Mouse (Mus musculus): ENCODE measurements around the gene Rpl15. TPM values are rescaled to one million over a fixed set of nuclear protein-coding genes. Genes with fewer than 3 reads are reported as not detected.
"Not testable (repeated sequence)": the region's sequence is repeated elsewhere in the genome, so short reads cannot be mapped to it uniquely, and the experiment has no call there.

Gene Rpl15
- total RNA-seq (2021), result 100 to 1,000 TPM; 528 to 555 TPM
- long read RNA-seq, experiment 1, transcript Rpl15-201 (4 exons, 883 nt), result minor isoform, 6 of 122 reads
- long read RNA-seq, experiment 1, transcript Rpl15-203 (4 exons, 802 nt), result minor isoform, 5 of 122 reads
- long read RNA-seq, experiment 1, transcript Rpl15-202 (4 exons, 1,922 nt), result major isoform, 97 of 122 reads
- long read RNA-seq, experiment 1, partial matches to known transcripts, result 0 of 122 reads
- long read RNA-seq, experiment 1, other reads (novel, unspliced or antisense), result 11 of 122 reads
- long read RNA-seq, experiment 2, transcript Rpl15-202 (4 exons, 1,922 nt), result major isoform, 77 of 89 reads
- long read RNA-seq, experiment 2, transcript Rpl15-201 (4 exons, 883 nt), result minor isoform, 6 of 89 reads
- long read RNA-seq, experiment 2, partial matches to known transcripts, result 0 of 89 reads
- long read RNA-seq, experiment 2, other reads (novel, unspliced or antisense), result 4 of 89 reads

DNA sequence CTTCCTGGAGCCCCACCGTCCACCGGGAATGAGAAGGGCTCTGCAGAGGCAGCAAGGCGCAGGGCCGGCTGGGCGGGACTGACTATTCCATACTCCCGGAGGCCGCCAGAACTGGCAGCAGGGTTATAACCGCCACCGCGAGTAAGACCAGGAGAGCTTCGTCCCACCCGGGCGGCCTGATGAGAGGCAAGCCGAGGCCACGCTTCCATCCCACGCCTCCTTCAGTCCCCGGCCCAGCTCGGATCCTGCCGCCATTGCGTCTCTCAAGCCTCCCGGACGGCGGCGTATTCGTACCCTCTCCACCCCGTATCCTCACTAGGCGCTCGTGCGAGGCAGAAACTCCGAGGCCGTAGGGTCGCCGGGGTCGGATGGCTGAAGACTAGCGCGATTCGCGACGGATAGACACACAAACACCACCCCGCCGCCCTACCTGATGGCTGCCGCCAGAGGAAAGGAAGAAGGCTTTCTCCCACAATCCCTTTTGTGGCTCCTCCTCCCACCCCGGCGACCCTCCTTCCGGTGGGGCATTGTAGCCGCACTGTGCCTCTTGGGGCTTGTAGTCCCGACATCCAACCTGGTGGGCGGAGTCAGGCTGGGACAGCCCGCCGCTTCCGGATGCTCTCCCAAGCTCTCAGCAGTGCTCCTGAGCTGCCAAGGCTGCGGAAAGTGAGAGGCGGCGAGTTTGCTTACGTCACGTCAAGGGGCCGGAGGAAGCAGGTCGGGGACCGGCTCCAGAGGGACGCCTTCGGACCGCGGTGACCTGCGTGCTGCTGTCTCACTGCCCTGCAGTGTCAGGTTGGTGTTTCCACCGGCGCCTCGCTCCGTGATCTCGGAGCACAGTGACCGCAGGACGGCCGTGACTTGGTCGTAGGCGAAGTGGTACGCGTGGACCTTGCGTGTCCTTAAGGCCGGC, at the start of gene Rpl15, which contains the start of gene Nkiras1:
TSS of gene Rpl15 (minus strand) at position 863 of the 913 bp plus-strand sequence.
TSS of gene Nkiras1 (plus strand) at position 608 of the 913 bp plus-strand sequence.
- DNase-seq, result peak; percentile 98 to 100

DNA sequence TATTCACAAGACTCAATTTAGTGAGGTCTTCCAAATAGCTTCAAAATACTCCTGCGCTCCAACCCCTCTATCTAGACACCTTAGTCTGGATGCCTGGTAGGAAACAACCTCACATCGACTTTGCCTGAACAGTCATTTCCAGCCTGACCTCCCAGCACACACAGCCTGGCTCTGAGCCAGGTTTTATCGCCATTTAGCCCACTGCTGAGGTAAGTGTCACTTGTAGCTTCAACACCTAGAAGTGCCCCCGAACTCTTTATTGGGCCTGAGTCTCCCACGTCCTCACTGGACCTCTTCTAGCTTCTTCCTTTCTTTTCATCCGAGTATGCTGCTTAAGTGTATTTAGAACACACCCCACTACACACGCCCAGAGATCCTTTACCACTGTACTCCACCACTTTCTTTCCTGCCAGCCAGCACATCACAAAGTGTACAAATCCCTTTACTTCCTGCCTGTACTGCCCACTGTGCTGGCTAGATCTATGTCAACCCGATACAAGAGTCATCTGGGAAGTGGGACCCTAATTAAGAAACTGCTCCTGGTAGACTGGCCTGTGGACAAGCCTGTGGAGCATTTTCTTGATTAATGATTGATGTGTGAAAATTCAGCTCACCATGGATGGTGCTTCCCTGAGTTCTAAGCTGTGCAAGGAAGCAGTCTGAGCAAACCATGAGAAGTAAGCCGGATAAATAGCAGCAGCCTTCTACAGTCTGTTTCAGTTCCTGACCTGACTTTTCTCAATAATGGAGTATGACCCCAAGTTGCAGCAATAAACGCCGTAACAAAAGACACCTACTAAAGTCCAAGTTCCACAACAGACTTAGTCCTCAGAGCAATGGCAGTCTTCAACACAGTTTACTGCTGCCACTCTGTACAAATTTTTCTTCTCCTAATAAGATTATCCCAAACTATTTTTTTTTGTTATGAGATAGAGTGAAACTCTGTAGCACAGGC, 46.5 kb upstream of the Rpl15 start:
- no peak for DNase-seq

GRCm38 (mm10) chr14:18304165-18304564, 33.0 kb upstream of the Rpl15 start:
- no peak for DNase-seq

DNA sequence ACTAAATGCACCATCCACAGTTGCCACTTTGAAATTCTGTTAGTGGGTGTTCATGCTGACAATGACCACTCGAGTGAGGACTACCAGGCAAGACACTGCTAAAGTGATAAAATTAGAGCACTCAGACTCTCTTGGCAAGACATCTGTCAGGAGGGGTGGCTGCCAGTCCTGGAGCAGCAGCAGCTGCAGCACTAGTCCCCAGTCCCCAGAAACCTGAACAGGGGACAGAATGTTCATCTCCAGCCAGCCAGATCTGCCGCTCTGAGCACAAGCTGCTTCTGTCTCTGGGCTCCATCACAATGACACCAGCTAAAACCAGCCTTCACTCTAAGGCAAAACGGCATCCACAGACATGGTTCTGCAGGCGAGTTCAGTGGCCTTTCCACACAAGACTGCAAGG, 32.1 kb upstream of the Rpl15 start:
- peak; percentile 65 to 84 for DNase-seq

GRCm38 (mm10) chr14:18302750-18303149, 31.6 kb upstream of the Rpl15 start:
- peak in 1 of 2 experiments; percentile 20 for DNase-seq

DNA sequence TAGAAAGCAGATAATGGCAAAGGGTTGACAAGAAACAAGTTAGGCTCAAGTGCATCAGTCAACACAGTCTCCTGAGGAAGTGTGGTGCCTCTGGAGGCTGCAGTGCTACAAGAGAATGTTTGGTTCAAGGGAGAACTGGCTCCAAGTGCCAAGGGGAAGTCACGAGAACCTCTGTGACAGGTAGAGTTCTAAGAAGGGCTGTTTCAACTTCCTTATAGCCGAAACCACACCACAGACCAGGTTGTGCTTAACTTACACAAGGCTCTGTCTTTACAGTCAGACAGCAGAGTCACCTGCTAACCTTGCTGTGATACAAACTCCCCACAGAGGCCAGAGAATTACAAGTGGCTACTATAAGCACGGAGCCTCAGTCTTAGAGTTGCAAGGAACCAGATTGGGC, 30.4 kb upstream of the Rpl15 start:
- no peak for DNase-seq

- no peak for DNase-seq
These were observed 29.5 kb upstream of the Rpl15 start for GRCm38 (mm10) chr14:18300676-18301075.

- no peak for DNase-seq
These were observed 27.7 kb upstream of the Rpl15 start for GRCm38 (mm10) chr14:18298874-18299273.

- DNase-seq, result no peak
These were observed 26.2 kb upstream of the Rpl15 start for GRCm38 (mm10) chr14:18297441-18297840.

- DNase-seq, result no peak
These were observed 21.4 kb upstream of the Rpl15 start for GRCm38 (mm10) chr14:18292578-18292977.

DNA sequence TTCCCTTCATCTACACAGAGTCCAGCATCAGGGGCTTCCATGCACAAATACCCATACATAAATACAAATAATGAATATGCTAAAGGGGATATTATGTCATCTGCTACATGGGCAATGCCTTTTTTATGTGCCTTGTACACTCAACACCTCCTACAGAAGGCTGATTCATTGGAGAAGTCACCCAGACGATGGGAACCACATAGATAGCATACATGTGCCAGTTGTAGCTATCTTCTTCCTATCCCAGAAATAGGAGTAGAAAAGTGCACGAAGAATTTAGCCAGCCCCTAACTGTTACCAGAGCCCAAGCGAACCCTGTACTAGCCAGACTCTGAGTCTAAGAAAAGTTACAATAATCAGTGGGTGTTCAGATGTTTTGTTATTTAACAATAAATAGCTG, 20.9 kb upstream of the Rpl15 start:
- no peak for DNase-seq

DNA sequence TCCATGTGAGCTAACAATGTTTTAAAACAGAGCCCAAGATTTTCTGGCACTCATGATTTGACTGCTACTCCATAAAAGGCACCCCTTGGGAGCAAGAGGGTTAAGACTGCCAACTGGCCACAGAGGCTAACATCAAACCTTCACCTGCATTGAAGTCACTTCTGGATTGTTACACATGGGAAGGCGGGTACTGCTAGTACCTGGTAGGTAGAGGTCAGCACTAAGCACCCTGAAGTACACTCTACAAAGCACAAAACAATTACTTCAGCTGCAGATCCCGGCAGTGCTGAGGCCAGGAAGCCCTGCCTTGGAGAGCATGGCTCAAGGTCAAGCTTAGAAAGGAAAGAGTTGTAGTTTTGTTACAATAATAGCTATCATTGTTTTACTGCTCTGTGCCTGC, 16.2 kb upstream of the Rpl15 start:
- no peak for DNase-seq

- no peak for DNase-seq
These were observed 15.2 kb upstream of the Rpl15 start for GRCm38 (mm10) chr14:18286441-18286840.

DNA sequence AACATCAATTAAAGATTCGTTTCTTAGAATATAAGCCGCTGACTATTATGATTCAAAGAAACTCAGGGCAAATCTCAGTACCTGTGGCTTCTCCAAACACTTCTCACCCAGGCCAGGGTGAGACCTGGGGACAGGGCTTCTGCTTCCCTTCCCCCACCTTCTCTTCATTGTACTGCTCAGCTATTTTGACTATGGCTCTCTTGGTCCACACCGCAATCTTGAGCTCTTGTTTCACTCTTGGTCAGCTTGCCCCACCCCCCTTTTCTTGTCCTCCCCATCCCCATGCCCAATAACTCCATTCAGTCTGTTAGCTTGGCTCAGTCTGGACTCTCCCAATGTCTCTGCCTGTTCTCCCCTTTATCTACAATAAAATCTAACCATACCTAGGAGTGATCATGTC, 14.3 kb upstream of the Rpl15 start:
- no peak for DNase-seq

DNA sequence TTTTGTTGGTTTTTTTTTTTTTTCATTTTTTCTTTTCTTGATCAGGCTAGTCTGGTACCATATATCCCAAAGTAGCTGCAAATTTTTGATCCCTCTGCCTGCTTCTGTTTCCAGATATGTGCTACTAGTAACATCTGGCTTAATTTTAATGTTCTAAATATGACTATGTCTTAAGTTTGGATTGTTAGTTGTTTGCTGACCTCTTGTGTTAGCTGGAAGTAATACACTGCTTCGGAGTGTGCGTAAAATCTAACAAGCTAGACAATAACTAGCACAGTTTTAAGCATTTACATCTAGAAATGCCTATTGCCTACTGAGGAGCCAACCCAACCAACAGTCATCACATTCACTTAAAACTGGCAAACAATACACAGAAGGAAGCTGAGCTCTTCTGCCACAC, 13.4 kb upstream of the Rpl15 start:
- peak in 1 of 2 experiments; percentile 58 for DNase-seq

DNA sequence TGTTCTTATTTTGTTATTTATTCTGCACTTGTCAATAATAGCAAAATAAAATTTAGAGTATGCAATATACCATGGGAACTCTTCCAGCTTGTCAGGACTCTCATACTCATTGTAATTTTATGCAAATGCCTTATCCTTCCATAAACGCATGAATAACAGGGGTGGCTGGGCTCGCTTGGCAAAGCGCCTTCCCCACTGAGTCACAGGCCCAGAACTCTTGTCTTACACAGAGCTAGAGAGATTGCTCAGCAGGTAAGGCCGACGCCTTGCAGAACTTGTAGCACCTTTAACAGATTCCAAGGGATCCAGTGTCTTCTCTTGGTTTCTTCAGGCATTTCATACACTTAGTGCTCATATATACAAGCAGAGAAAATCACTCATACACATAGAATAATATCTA, 9.2 kb upstream of the Rpl15 start:
- no peak for DNase-seq

- DNase-seq, result no peak
These were observed 3.3 kb upstream of the Rpl15 start for GRCm38 (mm10) chr14:18274526-18274925.

GRCm38 (mm10) chr14:18271666-18272065, 475 bp upstream of the Rpl15 start:
- no peak for DNase-seq

- DNase-seq, result not testable (repeated sequence)
These were observed 1.2 kb downstream of the Rpl15 start for GRCm38 (mm10) chr14:18269947-18270528.

- peak; percentile 21 to 53 for DNase-seq
These were observed 7.8 kb downstream of the Rpl15 start for GRCm38 (mm10) chr14:18263427-18263826.

DNA sequence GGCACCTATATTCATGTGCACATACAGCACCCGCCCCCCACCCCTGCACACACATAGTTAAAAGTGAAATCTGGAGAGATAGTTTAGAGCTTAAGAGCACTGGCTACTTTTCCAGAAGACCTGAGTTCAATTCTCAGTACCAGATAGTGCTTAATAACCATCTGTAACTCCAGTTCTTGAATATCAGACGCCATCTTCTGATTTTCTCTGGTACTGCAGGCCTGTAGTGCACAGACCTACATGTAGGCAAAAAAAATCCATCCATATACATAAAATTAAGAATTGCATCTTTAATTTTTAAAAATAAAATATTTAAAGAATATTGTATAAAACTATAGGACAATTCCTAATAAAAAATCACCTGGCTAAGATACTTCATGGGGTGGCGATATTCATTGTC, 10.0 kb downstream of the Rpl15 start:
- no peak for DNase-seq
